Mouse (Mus musculus) telencephalon, adult 2 months (tissue): ENCODE data around the gene Zic1.

Experiments used
- DNase-seq: peaks from one replicate; pipeline ENCODE4 v3.0.0-alpha.2; 2011; ENCODE audit warnings: low read depth, low spot score

Zic1 gene

GRCm38 (mm10) chr9:91353551-91354433, 11.8 kb downstream of the Zic1 start:
- no peak for DNase-seq

GRCm38 (mm10) chr9:91352786-91353185, 12.8 kb downstream of the Zic1 start:
- no peak for DNase-seq

- no peak for DNase-seq
Observed at GRCm38 (mm10) chr9:91351961-91352411, 13.6 kb downstream of the Zic1 start.

- DNase-seq, result no peak
Observed at GRCm38 (mm10) chr9:91351361-91351760, 14.2 kb downstream of the Zic1 start.

- DNase-seq, result no peak
Observed at GRCm38 (mm10) chr9:91350861-91351291, 14.7 kb downstream of the Zic1 start.

GRCm38 (mm10) chr9:91350211-91350791, 15.3 kb downstream of the Zic1 start:
- DNase-seq, result no peak

GRCm38 (mm10) chr9:91348746-91349145, 16.9 kb downstream of the Zic1 start:
- no peak for DNase-seq

GRCm38 (mm10) chr9:91347591-91347990, 18.0 kb downstream of the Zic1 start:
- DNase-seq, result no peak
